Mouse (Mus musculus): ENCODE measurements around the gene Prtn3. TPM values are rescaled to one million over a fixed set of nuclear protein-coding genes. Genes with fewer than 3 reads are reported as not detected.

Prtn3 gene
- polyA plus RNA-seq, 1 experiment from 2014 or later = 9.4 TPM

DNA sequence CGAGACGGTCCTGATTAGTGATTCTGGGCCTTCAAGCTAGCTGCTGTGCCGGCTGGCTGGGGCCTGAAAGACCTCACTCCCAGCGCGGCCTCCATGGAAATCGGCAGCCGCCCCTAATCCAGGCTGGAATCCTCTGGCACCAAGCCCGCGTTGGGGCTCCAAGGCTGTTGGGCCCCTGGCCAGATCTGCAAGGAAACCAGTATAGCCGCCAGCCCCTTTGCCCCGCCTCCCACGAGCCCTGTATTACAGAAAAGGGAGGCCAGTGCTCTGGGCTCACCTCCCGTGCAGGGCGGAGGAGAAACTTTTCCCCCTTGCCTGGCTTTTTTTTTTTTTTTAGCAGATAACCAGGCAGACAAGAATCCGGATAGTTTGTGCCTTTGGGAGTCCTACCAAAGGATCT, 20.9 kb upstream of the Prtn3 start:
- no peaks in the 10 kb centered on the region for H3K27me3 ChIP-seq (ENCODE audit: control insufficient read depth, insufficient read depth, low read length)

DNA sequence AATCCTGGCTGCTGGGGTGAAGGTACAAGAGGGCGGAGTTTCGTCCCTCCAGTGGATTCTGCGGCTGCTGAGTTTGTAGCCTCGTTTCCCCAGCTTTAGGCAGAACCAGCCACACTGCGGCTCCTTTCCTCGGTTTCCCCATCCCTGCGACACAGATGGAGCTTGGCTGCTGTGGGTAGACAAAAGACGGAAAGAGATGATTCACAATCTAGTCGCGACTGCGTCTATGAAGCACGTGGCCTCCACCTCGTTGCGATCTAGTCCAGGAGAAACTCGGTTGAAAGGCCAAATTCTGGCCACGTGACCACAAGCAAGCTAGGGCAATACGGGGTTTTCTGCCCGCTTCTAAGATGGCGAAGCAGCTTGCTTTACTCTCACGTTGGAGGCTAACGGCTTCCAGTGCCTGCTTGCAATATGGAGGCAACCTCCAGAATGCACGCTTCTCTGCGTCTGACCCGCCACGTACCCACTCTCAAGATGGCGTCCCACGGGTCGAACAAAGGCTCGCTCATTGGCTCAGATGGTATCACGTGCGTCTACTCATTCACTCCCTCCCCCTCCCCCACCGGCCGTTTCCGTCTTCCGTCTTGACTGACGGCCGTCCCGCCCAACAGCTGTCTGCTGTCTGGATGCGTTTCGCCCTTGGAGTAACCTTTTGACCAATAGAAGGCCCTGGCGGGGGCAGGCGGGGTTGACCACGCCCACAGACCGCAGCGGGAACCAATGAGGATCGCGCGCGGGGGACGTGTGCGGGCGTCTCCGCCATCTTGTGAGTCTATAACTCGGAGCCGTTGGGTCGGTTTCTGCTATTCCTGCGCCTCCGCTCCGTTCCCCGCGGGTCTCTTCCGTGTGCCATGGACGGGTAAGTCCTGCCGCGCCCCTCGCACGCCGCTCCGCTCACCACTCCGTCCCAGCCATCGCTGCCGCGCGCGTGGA, 20.1 kb upstream of the Prtn3 start, which contains the start of gene Ptbp1:
TSS of gene Ptbp1 (plus strand) at position 568 of the 936 bp plus-strand sequence.
- H3K4me3 ChIP-seq (ENCODE audit: low read depth, low read length) = peak within 1 kb of the TSS; percentile 100
- WGBS = under 1% methylated on average over 73 of the region's 75 CpGs
- H3K4me1 ChIP-seq (replicated peaks; ENCODE audit: control insufficient read depth, insufficient read depth, low read length) = peaks cover 38% of the 10 kb centered on the region
- ATAC-seq (ENCODE audit: low FRiP score) (peak; percentile 93), DNase-seq (ENCODE audit: low spot score) (peak; percentile 100)
- H3K9ac ChIP-seq (ENCODE audit: low read depth, low read length) = peak within 1 kb of the TSS; percentile 96
- H3K9me3 ChIP-seq (ENCODE audit: control insufficient read depth, low read length) = no peaks in the 10 kb centered on the region
- no peaks in the 10 kb centered on the region for H3K27me3 ChIP-seq (ENCODE audit: control insufficient read depth, insufficient read depth, low read length)
- H3K4me2 ChIP-seq (replicated peaks; ENCODE audit: low read depth, low read length) = peak within 1 kb of the TSS; percentile 99
- H3K36me3 ChIP-seq (ENCODE audit: control insufficient read depth, insufficient read depth, low read length) = peaks cover 2% of the 10 kb centered on the region; the same call in 1 of the 2 replicates
- peak within 1 kb of the TSS; percentile 100 for H3K27ac ChIP-seq (ENCODE audit: low read depth, low read length)

More for the DNA sequence above, 20.9 kb upstream of the Prtn3 start:
- no peaks in the 10 kb centered on the region for H3K9me3 ChIP-seq (ENCODE audit: control insufficient read depth, low read length)
- 0 out of 2 replicates have a peak, but pooled peaks cover 2% of the 10 kb centered on the region for H3K36me3 ChIP-seq (ENCODE audit: control insufficient read depth, insufficient read depth, low read length)
- peak overlapping the region; percentile 100 for H3K27ac ChIP-seq (ENCODE audit: low read depth, low read length)
- H3K4me2 ChIP-seq (replicated peaks; ENCODE audit: low read depth, low read length) = peak overlapping the region; percentile 67
- peak overlapping the region; percentile 100 for H3K4me3 ChIP-seq (ENCODE audit: low read depth, low read length)
- 1% methylated on average over 15 of the region's 15 CpGs for WGBS
- ATAC-seq (ENCODE audit: low FRiP score) (0 out of 2 replicates have a peak, but pooled peaks have one; percentile 20), DNase-seq (ENCODE audit: low spot score) (peak; percentile 77)
- peaks cover 37% of the 10 kb centered on the region for H3K4me1 ChIP-seq (replicated peaks; ENCODE audit: control insufficient read depth, insufficient read depth, low read length)
- H3K9ac ChIP-seq (ENCODE audit: low read depth, low read length) = peak overlapping the region; percentile 89

DNA sequence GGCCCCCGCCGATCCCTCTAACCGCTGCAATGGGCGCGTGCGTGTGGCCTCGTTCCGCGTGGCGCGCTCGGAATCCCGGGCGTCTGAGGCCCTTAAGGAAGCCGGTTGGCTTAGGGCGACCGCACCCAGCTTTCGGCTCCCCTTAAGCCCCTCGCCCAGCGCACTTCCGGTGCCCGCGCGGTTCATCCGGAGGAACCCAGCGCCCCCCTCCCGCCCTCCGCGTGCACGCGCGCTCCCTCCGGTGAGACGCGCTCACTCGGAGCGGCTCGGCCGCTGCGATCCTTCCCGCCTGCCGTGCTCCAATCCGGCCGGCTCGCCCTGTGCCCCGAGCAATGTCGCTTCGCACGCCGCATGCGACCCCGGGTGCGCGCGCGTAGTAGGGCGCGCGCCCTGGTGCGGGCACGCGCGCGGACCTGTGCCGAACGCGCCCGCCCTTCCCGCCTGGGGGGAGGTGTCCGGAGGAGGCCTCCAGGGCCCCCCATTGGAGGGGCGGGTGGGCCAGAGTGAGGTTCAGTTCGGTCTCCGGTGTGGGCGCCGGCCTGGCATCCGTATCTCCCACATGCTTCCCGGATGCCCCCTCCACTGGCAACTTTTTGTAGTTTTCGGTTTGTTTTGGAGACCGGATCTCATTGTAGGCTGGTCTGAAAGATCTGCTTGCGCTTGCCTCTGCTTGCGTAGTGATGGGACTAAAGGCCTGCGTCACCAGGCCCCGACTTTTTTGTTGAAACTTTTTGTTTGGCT, 19.3 kb upstream of the Prtn3 start:
- peaks cover 7% of the 10 kb centered on the region for H3K36me3 ChIP-seq (ENCODE audit: control insufficient read depth, insufficient read depth, low read length)
- peak overlapping the region; percentile 100 for H3K27ac ChIP-seq (ENCODE audit: low read depth, low read length)
- ATAC-seq (ENCODE audit: low FRiP score) = peak; percentile 56
- H3K9me3 ChIP-seq (ENCODE audit: control insufficient read depth, low read length) = no peaks in the 10 kb centered on the region
- 2% methylated on average over 81 of the region's 83 CpGs for WGBS
- peak overlapping the region; percentile 100 for H3K4me3 ChIP-seq (ENCODE audit: low read depth, low read length)
- peaks cover 38% of the 10 kb centered on the region for H3K4me1 ChIP-seq (replicated peaks; ENCODE audit: control insufficient read depth, insufficient read depth, low read length)
- H3K27me3 ChIP-seq (ENCODE audit: control insufficient read depth, insufficient read depth, low read length) = no peaks in the 10 kb centered on the region
- peak; percentile 87 for DNase-seq (ENCODE audit: low spot score)
- peak overlapping the region; percentile 99 for H3K4me2 ChIP-seq (replicated peaks; ENCODE audit: low read depth, low read length)
- H3K9ac ChIP-seq (ENCODE audit: low read depth, low read length) = peak overlapping the region; percentile 96

DNA sequence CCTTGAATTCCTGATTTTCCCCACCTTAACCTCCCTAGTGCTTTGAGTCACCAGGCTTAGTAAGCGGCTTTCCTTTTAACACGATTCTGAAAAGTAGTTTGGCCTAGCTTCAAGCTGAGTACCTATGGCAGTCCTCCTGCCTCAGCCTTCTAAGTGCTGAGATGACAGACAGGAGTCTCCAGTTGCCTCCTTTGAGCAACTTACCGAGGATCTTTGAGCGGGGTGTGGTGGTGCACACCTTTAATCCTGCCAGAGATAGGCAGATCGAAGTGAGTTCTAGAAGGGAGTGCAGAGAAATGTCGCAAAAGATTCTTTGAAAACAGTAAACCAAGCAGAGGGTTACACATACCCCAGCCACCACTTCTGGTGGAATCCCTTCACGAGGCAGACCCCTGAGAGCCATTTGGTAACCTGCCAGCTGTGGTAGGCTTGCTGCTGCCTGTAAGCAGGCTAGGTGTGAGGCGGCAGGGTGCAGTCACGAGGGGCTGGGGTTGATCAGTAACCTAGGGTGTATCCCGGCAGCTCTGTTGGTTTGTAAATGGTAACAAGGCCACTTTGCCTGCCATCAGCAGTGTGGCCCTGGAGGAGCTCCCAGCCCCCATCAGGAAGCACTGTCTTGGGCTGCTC, 18.6 kb upstream of the Prtn3 start:
- H3K9me3 ChIP-seq (ENCODE audit: control insufficient read depth, low read length) = no peaks in the 10 kb centered on the region
- H3K27ac ChIP-seq (ENCODE audit: low read depth, low read length) = 0 out of 2 replicates have a peak overlapping the region, but pooled peaks have one; percentile 100
- peak overlapping the region; percentile 99 for H3K4me2 ChIP-seq (replicated peaks; ENCODE audit: low read depth, low read length)
- DNase-seq (ENCODE audit: low spot score) (peak; percentile 30), ATAC-seq (ENCODE audit: low FRiP score) (no peak)
- peaks cover 14% of the 10 kb centered on the region for H3K36me3 ChIP-seq (ENCODE audit: control insufficient read depth, insufficient read depth, low read length)
- 4% methylated on average over 10 of the region's 10 CpGs for WGBS
- peaks cover 38% of the 10 kb centered on the region for H3K4me1 ChIP-seq (replicated peaks; ENCODE audit: control insufficient read depth, insufficient read depth, low read length)
- H3K27me3 ChIP-seq (ENCODE audit: control insufficient read depth, insufficient read depth, low read length) = no peaks in the 10 kb centered on the region
- peak overlapping the region; percentile 96 for H3K9ac ChIP-seq (ENCODE audit: low read depth, low read length)
- peak overlapping the region; percentile 100 for H3K4me3 ChIP-seq (ENCODE audit: low read depth, low read length)

DNA sequence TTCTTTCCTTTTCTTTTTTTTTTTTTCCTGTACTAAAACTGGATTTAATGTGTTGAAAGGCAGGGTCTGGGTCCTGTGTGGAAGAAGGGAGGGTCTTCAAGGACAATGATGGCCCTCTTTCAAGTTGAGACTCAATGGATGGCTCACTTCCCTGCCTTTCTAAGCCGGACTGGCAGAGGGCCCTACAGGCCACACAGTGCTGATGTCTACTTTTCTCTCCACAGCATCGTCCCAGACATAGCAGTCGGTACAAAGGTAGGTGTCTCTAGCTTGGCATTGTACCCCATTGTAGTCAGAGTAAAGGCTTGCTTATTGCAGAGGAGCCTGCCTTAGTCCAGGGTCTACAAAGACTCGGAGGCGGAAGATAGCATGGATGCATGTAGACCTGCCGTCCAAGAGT, 18.0 kb upstream of the Prtn3 start:
- Histone ChIP-seq H3K9ac (ENCODE audit: low read depth, low read length) (peak overlapping the region; percentile 96), H3K4me1 (replicated peaks; ENCODE audit: control insufficient read depth, insufficient read depth, low read length) (peaks cover 38% of the 10 kb centered on the region), H3K27me3 (ENCODE audit: control insufficient read depth, insufficient read depth, low read length) (no peaks in the 10 kb centered on the region), H3K36me3 (ENCODE audit: control insufficient read depth, insufficient read depth, low read length) (peaks cover 20% of the 10 kb centered on the region), H3K27ac (ENCODE audit: low read depth, low read length) (no peak overlapping the region), H3K4me3 (ENCODE audit: low read depth, low read length) (peak overlapping the region; percentile 100), H3K9me3 (ENCODE audit: control insufficient read depth, low read length) (no peaks in the 10 kb centered on the region), H3K4me2 (replicated peaks; ENCODE audit: low read depth, low read length) (peak overlapping the region; percentile 99)
- DNase-seq (ENCODE audit: low spot score) (no peak), ATAC-seq (ENCODE audit: low FRiP score) (no peak)
- 56% methylated on average over 6 of the region's 6 CpGs for WGBS

DNA sequence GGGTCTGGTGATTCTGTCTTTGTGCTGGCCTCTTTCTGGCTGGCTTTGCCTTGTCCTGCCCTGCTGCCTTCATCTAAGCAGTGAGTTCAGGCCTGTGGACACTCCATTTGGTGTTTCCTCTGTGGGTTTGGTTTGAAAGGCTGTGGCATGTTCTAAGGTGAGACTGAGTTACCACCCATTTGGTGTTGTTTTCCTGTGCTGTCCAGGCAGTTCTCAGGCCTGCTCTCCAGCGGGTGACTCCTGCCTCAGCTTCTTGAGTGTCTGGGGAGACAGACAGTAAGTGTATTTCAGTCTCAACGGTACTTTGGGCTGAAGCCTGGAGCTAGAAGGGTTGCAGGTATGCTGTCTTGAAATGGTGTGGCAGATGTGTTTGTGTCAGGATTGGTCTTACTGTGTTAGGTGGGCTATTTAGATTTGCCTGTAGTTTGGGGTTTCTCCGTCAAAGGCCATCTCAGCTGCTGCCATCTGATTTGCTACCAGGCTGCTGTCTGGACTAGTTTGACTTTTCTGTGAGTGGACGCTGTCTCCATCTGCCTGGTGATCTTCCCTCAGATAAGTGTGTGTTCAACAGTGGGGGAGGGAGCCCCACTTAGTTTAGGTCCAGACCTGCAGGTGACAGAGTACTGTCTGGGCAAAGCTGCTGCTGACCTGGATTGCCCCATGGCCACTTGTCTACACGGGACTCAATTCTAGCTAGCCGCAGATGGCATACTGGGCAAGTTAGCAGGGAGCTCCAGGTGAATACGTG, 17.4 kb upstream of the Prtn3 start:
- peaks cover 26% of the 10 kb centered on the region for H3K36me3 ChIP-seq (ENCODE audit: control insufficient read depth, insufficient read depth, low read length)
- H3K4me2 ChIP-seq (replicated peaks; ENCODE audit: low read depth, low read length) = peak overlapping the region; percentile 99
- 73% methylated on average over 7 of the region's 7 CpGs for WGBS
- H3K4me1 ChIP-seq (replicated peaks; ENCODE audit: control insufficient read depth, insufficient read depth, low read length) = peaks cover 33% of the 10 kb centered on the region
- peak overlapping the region; percentile 96 for H3K9ac ChIP-seq (ENCODE audit: low read depth, low read length)
- peak overlapping the region; percentile 100 for H3K4me3 ChIP-seq (ENCODE audit: low read depth, low read length)
- DNase-seq (ENCODE audit: low spot score) (no peak), ATAC-seq (ENCODE audit: low FRiP score) (no peak)
- H3K27me3 ChIP-seq (ENCODE audit: control insufficient read depth, insufficient read depth, low read length) = no peaks in the 10 kb centered on the region
- H3K27ac ChIP-seq (ENCODE audit: low read depth, low read length) = 0 out of 2 replicates have a peak overlapping the region, but pooled peaks have one; percentile 9
- H3K9me3 ChIP-seq (ENCODE audit: control insufficient read depth, low read length) = no peaks in the 10 kb centered on the region

DNA sequence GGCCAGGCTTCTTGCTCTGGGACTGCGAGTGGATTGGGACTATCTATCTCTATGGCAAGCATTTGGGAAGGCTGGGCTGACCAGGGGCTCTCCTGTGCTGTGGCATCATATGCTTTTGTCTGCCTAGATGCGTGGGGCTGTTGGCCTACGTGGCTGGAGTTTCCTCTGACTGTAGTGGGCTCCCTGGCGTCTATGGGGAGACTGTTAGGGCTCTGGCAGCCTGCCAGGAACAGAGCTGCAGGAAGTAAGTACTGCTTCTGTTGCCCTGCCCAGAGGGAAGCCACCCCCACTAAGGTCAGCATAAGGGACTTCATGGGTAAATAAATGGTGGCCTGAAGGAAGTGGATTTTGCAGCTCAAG, 16.8 kb upstream of the Prtn3 start:
- H3K36me3 ChIP-seq (ENCODE audit: control insufficient read depth, insufficient read depth, low read length) = peaks cover 29% of the 10 kb centered on the region
- peak; percentile 37 for DNase-seq (ENCODE audit: low spot score)
- no peaks in the 10 kb centered on the region for H3K9me3 ChIP-seq (ENCODE audit: control insufficient read depth, low read length)
- H3K9ac ChIP-seq (ENCODE audit: low read depth, low read length) = peak overlapping the region; percentile 96; the same call in 1 of the 2 replicates
- no peak for ATAC-seq (ENCODE audit: low FRiP score)
- no peaks in the 10 kb centered on the region for H3K27me3 ChIP-seq (ENCODE audit: control insufficient read depth, insufficient read depth, low read length)
- 47% methylated on average over 4 of the region's 4 CpGs for WGBS
- H3K4me1 ChIP-seq (replicated peaks; ENCODE audit: control insufficient read depth, insufficient read depth, low read length) = peaks cover 28% of the 10 kb centered on the region
- H3K4me3 ChIP-seq (ENCODE audit: low read depth, low read length) = peak overlapping the region; percentile 100
- H3K4me2 ChIP-seq (replicated peaks; ENCODE audit: low read depth, low read length) = peak overlapping the region; percentile 99
- 0 out of 2 replicates have a peak overlapping the region, but pooled peaks have one; percentile 9 for H3K27ac ChIP-seq (ENCODE audit: low read depth, low read length)
